Mouse (Mus musculus): ENCODE results near the gene Ahctf1.
A peak's percentile ranks its signal among the peaks of the same experiment; 100 is the strongest.
"Not testable (repeated sequence)": the region's sequence is repeated elsewhere in the genome, so short reads cannot be mapped to it uniquely, and the experiment has no call there.

Ahctf1 gene

DNA sequence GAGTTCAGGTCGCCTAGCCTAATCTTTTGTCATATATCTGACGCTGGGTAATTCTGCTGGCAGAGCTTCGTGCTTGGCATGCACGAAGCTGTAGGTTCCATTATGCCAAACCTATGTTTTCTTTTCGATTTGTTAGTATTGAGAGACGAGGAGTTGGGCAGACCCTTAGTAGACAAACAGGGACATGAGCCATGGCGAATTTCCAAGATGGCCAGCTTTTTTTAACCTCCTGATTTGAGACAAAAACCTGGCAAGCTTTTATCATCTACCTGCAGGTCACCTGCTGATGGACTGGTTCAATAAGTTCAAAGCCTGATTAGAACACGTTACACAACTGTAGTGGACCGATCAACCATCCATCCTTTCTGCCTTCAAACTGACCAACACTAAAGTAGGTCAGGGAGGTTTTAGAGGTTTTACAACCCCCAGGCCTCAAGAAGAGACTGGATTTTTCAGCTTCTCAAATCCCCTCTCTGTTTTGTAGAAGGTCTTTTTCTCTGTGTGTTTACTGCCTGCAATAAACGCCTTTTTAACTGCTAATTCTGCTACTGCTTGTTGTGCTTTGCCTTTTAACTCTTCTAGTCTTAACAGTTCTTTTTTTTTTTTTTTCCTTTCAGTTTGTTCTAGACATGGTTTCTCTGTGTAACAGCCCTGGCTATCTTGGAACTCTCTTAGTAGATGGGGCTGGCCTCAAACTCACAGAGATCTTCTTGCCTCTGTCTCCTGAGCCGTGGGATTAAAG lies 831 bp upstream of the Ahctf1 start:
- no peak for DNase-seq (ENCODE audit: low read depth, low spot score)

DNA sequence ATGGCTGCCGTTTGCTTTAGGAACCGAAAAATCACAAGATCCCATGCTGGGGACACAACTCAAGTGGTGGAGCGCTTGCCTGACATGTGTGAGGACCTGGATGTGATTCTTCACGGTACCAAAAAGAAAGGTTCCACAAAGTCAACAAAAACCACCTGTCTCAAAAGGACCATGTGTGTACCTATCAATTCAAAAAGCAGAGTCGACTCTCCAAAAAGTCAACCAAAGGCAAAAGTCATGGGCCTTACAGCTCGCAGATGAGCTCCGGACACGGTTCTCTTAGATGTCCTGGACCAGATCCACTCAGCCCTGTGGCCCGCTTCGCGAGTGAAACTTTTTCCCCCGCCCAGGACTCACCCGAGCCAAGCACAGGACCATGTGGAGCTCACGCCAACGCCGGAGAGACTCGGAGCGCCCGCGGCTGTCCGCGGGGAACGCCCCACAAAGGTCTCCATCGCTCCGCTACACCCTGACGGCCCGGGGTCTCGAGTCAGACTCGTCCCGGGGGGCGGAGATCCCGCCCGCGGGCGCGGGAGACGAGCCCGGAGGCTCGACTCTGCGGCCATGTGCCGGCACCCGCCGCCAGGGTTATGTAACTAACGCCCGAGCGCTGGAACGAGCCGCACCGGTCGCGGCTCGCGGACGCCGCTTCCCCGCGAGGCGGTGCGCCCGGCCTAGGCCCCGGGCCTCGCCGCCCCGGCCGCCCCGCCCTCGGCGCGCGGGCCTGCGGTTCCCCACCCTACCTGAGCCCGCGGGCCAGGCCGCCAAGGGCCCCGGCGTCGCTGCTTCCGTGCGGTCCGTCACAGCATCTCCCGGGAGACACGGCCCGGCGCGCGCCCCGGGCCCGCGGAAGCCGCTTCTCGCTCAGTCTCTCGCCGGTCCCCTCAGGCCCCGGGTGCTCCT lies 619 bp downstream of the Ahctf1 start, which contains the start of gene Gm10518:
TSS of gene Gm10518 (plus strand) at position 767 of the 903 bp plus-strand sequence.
- DNase-seq (ENCODE audit: low read depth, low spot score) = peak; percentile 64

DNA sequence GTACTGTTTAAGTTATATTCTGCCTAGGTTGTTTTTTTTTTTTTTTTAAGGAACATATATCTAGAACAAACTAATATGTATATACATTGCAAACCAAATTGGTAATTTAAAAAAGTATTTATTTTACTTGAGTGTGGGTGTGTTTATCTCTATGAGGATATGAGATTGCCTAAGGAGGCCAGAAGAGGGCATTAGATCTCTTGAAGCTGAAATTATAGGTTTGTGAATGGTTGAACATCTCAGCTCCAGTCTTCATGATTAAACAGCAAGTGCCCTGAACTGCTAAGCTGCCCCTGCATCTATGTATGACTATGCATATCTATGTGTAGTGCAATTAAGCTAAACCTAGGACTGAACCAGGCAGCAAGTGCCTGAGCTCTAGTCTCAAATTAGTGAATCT lies 4.7 kb downstream of the Ahctf1 start:
- no peak for DNase-seq (ENCODE audit: low read depth, low spot score)

DNA sequence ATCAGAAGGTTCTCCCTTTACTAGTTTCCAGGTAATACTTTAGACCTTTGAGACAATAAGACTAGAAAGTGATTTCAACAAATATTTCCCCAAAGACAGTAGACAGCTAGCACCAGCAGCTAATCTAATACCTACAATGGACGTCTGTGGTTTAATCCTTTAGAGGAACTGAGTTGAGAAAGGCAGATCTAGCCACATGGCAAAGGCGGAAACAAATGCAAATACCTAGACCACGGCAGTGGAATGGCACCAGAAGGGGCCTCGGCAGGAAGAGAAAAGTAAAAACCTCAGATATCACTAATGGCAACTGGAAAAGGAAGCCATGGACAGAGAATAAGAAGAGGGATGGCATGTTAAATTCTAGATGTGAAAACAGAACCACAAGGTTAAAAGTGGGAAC lies 16.2 kb downstream of the Ahctf1 start:
- no peak for DNase-seq (ENCODE audit: low read depth, low spot score)

DNA sequence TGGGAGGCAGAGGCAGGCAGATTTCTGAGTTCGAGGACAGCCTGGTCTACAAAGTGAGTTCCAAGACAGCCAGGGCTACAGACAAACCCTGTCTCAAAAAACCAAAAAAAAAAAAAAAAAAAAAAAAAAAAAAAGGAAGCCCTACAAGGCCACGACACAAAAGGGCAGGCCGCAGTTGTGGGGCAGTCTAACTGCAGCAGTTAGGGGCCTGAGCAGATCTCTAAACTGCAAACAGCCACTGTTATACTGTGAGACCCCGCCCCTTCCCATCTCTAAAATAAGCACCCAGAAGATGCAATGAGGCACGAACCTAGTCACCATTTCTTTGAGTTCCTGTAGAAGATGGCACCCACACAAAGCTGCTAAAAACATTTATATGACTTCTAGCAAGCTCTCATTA lies 18.0 kb downstream of the Ahctf1 start:
- no peak for DNase-seq (ENCODE audit: low read depth, low spot score)

DNA sequence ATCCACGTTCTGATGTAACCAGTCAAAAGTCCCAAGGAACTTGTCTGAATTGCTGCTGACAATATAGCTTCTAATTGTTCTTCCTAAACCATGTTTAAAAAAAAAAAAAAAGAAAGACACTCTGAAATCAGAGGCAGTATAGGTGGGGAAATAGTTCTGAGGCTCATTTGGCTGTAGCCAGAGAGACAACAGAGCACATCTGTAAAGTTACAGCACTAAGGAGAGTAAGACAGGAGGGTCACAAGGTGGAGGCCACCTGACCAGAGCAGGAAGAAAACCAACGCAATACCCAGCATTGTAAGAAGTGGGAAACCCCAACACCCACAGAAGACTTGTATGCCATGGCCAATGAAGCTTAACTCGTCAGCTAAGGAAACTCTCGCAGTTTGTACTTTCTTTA lies 19.4 kb downstream of the Ahctf1 start:
- DNase-seq (ENCODE audit: low read depth, low spot score) = no peak

DNA sequence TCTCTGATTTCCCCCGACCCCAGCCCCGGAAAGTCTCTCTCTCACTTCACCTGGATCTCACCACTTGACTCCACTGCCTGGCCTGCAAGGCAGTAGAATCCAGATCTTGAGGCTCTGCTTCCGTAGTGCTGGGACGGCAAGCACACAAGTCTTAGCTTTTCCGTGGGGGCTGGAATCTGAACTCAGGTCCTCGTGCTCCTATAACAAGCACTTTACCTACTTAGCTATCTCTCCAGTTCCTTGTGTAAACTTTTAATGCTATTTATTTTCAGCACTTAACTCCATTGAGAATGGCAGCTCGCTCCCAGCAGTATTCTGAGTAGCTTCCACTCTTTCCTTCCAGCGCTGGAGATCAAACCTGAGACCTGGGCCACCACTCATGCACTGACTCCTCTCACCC lies 26.6 kb downstream of the Ahctf1 start:
- no peak for DNase-seq (ENCODE audit: low read depth, low spot score)

DNA sequence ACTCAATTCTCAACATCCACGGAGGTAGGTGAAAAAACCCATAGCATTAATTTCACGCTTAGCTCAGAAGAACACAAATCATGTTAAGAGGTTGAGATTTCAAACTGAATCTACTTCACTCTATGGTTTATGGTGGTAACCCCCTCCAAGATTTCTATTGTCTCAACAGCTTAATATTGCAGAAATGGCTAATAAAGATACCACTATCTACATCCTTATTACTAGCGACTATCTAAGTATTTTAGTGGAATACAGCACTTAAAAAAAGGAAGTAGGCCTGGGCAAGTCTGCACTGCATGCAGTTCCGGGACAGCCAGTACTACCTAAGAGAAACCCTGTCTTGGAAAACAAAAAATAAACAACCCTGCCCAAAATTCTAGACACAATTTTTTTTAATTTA lies 42.9 kb downstream of the Ahctf1 start:
- no peak for DNase-seq (ENCODE audit: low read depth, low spot score)

DNA sequence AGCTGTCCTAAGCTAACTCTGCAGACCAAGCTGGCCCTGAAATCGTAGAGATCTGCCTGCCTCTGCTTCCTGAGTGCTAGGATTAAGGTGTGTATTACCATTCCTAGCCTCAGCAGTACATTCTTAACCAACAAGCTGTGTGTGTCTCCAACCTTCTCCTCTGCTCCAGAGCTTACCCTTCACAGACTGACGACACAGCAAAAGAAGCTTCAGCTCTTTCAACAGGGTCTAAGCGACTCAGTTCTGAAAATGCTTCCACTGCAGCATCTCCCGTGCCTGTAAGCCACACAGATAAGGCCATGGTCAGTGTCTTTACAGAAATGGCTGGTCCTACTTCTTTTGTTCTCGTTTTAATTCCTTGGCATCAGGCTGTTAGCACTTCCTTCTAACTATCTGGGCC lies 43.4 kb downstream of the Ahctf1 start:
- DNase-seq (ENCODE audit: low read depth, low spot score) = no peak

DNA sequence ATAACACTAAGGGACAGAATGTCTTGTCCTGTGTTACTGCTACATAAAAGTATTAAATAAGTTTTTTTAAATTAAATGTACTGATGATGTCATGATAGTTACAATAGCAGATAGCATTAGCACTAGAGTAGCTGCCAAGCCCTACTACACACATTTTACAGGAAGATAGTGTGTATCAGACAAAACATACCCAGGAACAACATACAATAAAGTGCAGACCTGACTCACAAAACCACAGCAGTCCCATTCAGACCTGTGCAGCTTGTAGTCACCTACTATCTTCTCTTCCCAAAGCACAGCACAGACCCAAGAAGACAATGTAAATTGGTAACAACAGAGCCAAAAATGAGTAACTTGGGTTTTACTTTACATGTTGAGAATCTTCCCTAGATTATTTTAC lies 47.0 kb downstream of the Ahctf1 start:
- no peak for DNase-seq (ENCODE audit: low read depth, low spot score)

DNA sequence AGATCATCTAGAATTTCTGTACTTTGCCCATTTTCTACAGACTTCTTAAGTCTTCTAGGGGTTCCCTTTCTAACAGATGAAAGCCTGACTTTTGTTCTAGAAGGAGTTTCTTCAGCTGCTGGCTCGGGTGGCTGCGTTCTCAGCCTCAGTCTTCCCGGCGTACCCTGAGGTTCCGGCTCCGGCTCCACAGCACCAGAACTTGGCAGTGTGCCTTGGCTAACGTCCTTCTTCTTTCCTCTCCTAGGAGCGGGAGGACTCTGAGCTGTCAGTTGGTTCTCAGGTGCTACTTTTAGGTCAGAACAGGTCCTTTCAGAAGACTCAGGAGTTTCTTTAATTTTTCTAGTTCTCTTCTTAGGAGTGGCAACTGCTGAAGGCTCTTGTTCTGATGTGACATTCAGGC lies 50.5 kb downstream of the Ahctf1 start:
- no peak for DNase-seq (ENCODE audit: low read depth, low spot score)

DNA sequence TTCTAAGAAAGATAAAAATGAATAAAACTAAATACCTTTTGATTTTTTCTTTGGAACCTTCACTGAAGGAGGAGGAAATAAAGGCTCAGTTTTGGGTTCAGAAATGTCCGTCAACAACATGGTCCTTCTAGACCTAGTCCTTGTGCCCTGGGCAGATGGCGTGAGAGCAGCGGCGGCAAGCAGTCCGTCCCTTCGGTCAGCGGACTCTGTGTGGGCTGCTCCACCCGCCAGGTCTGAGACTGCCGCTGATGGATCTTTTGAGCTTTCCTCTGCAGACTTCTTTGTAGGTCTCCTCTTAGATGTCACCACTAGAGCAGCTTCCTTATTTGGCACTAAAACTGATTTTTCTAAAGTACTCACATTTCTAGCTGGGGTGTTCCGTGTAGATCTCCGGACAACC lies 51.2 kb downstream of the Ahctf1 start:
- no peak for DNase-seq (ENCODE audit: low read depth, low spot score)

DNA sequence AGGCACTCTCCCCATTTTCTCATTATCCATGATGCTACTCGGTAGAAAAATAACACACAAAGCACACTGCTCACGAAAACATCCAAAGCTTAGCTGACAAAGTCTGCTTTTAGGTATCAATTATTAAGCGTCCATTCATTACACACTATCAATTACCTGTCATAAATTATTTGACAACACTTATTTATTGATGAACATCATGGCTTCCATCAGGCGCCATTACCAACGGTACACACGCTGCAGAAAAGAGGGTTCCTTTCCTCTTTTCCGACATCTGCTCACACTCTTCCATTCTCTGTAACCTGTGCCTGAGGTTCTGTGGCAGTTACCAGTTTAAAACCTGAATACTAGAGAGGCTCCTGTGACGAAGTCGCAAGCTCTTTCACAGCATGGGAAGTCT lies 58.3 kb downstream of the Ahctf1 start, which contains the start of gene Kif28:
TSS of gene Kif28 (minus strand) at position 101 of the 400 bp plus-strand sequence.
- DNase-seq (ENCODE audit: low read depth, low spot score) = no peak

DNA sequence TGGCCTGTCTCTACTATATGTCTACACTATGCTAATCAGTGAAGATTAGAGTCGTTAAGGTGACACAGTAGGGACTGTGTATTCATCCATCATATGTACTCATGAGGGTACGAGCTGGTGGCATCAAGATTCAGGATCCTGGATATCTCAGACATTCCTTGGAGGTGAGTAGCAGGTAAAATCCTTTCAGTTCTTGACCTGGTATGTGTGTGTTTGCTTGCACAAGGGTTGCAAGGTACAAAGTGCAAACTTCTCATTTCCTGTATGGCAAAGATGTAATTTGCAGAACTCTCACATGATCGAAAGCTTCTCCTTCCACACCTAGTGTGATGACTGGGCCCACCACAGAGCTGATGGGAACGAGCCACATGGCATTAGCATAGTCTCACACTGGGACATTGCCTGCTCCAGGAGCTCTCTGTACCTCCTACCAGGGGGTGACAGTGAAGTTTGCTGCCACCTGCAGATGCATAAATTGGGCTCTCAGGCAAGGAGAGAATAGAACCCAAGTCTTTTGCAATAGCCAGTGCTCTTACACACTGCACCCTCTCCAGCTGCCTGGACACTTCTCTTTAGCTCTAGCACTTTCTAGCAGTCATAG lies 59.8 kb downstream of the Ahctf1 start:
- no peak for DNase-seq (ENCODE audit: low read depth, low spot score)

DNA sequence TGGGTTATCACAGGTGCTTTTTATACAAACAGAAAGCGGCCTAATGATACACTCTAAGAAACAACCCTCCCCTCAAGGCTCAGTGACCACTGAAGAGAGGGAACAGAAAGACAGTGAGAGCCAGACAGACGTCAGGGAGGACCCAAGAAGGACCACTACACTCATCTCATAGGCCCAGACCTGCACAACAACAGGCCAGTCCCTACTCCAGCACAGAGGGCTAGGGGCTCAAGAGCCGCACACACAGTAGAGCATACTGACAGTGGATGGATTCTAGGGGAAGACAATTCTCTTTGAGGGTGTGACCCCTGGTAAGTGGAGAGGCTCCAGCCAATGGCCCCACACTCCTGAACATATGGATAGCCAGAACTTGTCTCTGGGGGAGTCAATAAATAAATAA lies 67.0 kb downstream of the Ahctf1 start:
- DNase-seq (ENCODE audit: low read depth, low spot score) = no peak

DNA sequence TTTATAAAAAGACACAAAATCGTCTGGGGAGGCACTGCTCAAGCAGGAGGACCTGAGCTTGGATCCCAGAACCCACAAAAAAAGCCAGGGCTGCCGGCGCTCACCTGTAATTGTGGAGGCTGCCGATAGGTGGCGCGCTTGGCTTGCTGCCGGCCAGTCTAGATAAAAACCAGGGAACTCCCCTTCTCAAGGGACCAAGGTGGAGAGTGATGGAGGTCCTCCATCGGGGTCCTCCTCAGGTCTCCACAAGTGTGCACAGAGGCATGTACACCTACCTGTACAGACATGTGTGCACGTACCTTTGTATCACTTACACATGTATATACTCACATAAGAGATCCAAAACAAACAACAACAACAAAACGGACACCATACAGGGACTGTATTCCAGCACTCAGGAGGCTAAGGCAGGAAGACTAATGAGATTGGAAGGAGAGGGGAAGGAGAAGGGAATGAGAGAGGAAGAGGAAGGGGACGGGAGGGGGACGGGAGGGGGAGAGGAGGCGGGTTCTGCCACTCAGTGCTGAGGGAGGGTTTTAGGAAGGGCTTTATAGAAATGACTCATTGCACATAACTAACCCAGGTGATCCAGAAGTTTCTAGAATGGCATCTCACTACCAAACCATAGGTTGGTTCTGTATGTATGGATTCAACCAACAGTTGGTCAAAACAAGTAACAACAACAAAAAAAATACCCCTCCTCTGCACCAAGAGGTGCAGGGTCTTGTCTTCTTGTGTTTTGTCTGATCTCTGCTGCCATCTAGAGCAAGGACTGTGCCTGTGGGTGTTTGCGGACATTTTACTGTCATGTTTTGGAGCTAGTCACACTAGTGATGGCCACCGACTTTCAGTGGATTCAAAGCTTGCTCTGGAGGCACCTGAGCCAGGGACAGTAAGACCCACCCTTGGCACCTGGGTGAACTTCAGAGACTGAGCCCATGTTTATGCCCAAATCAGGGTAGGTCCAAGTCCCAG lies 68.7 kb downstream of the Ahctf1 start:
- DNase-seq (ENCODE audit: low read depth, low spot score) = peak; percentile 40

DNA sequence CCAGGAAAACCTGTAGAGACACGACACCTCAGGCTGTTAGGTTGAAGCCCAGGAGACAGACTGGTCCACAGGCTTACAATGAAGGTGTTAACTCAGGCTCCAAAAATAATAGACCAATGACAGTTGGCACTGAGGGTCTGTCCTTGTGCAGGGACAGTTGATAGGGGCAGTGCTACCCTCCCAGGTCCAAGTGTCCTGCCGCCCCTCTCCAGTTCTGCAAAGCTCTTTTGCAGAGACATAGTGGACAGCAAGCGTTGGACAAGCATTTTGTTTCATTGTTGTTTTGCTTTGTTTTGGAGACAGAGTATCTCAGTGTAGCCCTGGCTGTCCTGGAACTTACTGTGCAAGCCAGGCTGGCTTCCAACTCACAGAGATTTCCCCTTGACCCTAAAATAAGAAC lies 72.1 kb downstream of the Ahctf1 start:
- DNase-seq (ENCODE audit: low read depth, low spot score) = no peak

DNA sequence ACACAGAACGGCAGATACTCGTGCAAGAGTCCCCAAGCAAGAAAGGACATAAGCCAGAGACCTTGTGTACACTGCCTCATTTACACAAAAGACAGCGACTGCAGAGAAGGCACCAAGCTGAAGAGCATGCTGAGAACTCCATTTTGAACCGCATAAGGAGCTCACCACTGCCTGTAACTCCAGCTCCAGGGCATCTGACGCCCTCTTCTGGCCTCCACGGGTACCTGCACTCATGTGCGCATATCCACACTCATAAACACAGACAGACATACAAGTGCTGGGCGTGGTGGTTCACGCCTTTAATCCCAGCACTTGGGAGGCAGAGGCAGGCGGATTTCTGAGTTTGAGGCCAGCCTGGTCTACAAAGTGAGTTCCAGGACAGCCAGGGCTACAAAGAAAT lies 74.8 kb downstream of the Ahctf1 start:
- no peak for DNase-seq (ENCODE audit: low read depth, low spot score)

DNA sequence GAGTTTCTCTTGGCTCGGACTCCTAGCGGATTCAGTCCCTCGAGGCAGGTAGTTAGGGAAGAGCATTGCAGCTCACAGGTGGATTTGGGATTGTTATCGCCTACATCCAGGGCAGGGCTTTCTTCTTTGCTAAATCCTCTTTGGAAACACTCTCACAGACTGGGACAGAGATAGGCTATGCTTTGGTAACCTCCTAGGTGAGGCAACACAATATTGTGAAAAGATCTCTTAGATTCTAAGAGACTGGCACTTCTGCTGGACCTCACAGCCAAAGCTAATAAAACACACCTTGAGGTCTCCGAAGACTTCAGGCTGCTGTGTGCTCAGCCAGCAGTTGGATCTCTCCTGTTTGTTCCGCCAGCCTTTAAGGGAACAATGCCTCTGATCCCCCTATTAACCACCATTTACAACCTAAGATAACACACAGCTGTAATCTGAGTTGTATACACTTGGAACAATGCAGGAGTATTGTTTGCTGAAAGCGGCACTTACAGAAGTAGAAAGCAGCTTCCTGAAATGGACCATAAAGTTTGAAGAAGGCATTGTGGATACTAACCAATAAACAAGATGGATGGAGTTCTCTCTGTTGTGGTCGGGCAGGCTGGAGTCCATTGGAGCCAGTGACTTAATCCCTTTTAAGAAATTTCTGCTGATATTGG lies 80.5 kb downstream of the Ahctf1 start:
- DNase-seq (ENCODE audit: low read depth, low spot score) = no peak

DNA sequence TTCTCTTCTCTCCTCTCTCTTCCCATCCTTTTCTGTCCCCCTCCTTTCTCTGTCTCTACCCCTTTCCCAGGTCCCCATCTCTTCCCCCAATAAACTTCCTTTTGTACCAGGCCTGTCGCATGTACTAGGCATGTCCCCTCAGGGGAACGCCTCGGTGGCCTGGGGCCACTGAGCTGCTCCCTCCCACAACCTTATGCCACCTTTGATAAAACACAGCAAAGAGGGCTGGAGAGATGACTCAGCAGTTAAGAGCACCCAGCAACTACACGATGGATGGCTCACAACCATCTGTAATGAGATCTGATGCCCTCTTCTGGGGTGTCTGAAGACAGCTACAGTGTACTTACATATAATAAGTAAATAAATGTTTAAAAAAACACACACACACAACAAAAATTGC lies 87.7 kb downstream of the Ahctf1 start:
- DNase-seq (ENCODE audit: low read depth, low spot score) = peak; percentile 27

DNA sequence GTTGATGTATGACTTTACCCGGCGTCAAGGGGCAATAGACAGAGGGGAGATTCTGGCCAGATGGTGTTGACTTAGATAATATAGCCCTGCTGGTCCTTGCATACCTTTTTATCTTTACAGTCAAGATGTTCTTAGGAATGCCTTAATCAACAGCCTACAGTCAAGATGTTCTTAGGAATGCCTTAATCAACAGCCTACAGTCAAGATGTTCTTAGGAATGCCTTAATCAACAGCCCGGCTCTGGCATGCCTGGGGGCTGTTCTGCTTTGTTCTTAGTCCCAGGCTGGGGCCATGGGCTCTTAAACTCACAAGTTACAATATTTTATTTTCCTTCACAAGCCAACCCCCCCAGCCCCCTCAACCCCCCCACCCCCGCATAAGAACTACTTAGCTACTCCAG lies 88.2 kb downstream of the Ahctf1 start:
- not testable (repeated sequence) for DNase-seq (ENCODE audit: low read depth, low spot score)
